Mouse (Mus musculus) forebrain, postnatal 0 days (tissue): Measurements from ENCODE around the gene Nudt13. TPM values are rescaled to one million over a fixed set of nuclear protein-coding genes. Genes with fewer than 3 reads are reported as not detected.

Experiments used
- ATAC-seq: fragments of 200-750 bp; cut with Nextera tagmentation; 2 replicates; pipeline ENCODE4 v1.8.0; 2017; ENCODE audit warnings: mild to moderate bottlenecking, moderate library complexity
- DNase-seq: peaks from one replicate; pipeline ENCODE4 v3.0.0-alpha.2; 2015
- H3K27ac ChIP-seq: fragments of 300-500 bp; sonication (generic); 2 replicates; pipeline ENCODE4 v1.5.1; 2014; ENCODE audit warnings: low read depth, mild to moderate bottlenecking, antibody characterized with exemption, low read length, moderate library complexity, mixed read lengths
- H3K27me3 ChIP-seq: fragments of 300-500 bp; sonication (generic); 2 replicates; pipeline ENCODE4 v1.6.1; 2014; ENCODE audit warnings: mild to moderate bottlenecking, low read length, mixed read lengths; ENCODE audit not compliant: insufficient read depth
- H3K36me3 ChIP-seq: fragments of 300-500 bp; sonication (generic); 2 replicates; pipeline ENCODE4 v1.6.1; 2014; ENCODE audit warnings: mild to moderate bottlenecking, moderate library complexity; ENCODE audit not compliant: insufficient read depth
- H3K4me1 ChIP-seq: fragments of 300-500 bp; sonication (generic); 2 replicates; pipeline ENCODE4 v1.6.1; 2014; ENCODE audit warnings: antibody characterized with exemption; ENCODE audit not compliant: insufficient read depth
- H3K4me2 ChIP-seq: fragments of 300-500 bp; sonication (generic); 2 replicates; pipeline ENCODE4 v1.6.1; 2014; ENCODE audit warnings: low read depth, mild to moderate bottlenecking, moderate library complexity
- H3K4me3 ChIP-seq: fragments of 300-500 bp; sonication (generic); 2 replicates; pipeline ENCODE4 v1.5.1; 2014; ENCODE audit warnings: low read depth, low read length, mixed read lengths
- H3K9ac ChIP-seq: fragments of 300-500 bp; sonication (generic); 2 replicates; pipeline ENCODE4 v1.6.1; 2014; ENCODE audit warnings: mild to moderate bottlenecking
- H3K9me3 ChIP-seq: fragments of 300-500 bp; sonication (generic); 2 replicates; pipeline ENCODE4 v1.6.1; 2016; ENCODE audit warnings: low read length
- CTCF ChIP-seq: sonication (generic); IDR thresholded peaks from 2 replicates; pipeline ENCODE4 v1.5.1; 2016; ENCODE audit warnings: antibody characterized with exemption, control low read depth, low read depth
- WGBS: fragments of 180-500 bp; shearing (Covaris S2); extraction: QIAGEN DNeasy Blood & Tissue Kit; methylation state at CpG from one replicate; pipeline ENCODE4 v1.1.7; 2014; 5-methylcytosine and 5-hydroxymethylcytosine counted together
- polyA plus RNA-seq: library from polyadenylated mRNA; unstranded; fragments of >200 nt; fragmentation: Nextera tagmentation; extraction: Ambion mirVana; gene quantifications from 2 replicates; pipeline ENCODE4 v1.2.1, GENCODE M21; 2015
- total RNA-seq: library from RNA; depleted of rRNA; stranded (reverse); fragments of >200 nt; gene quantifications from 2 replicates; pipeline ENCODE4 v1.2.3, GENCODE M21; 2014

Nudt13 gene
- total and polyA plus RNA-seq, 2 experiments from 2014 or later = 13.5 to 23.5 TPM

DNA sequence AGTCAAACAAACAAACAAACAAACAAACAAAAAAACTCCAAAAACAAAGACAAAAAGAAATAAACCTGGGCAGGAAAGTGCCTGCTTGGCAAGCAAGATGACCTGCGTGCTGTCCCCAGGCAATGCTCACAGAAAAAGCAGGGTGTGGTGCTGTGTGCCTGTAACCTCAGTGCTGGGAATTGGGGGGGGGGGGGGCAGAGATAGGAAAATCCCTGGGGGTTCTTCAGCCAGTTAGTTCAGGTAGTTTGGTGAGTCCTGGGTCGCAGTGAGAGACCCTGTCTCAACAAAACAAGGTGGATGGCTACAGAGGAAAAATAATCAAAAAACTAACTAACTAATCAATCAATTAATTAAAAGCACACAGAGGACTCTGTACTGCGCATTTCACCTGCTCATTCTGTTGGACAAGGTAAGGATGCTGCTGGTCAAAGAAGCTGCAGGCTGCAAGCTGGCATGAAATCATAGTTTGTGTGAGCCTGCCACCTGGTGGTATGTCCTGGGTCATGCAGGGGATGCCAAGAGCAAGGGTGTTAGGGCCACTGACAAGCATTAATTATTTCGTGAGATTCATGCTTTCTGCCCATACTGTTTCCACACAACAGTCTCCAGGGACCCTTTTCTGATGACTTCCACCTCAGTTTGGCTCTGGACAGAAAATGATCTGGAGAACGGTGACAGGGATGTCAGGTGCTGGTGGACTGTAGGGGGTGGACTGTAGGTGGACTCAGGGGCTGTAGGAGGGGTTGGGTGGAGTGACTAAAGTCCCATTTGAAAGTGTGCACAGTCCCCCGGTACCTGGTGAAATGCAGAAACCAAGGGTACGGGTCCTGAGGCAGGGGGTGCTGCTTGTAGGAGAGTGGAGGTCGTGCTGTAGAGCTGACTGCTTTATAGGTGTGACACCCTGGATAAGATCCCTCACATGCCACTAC lies 36.0 kb upstream of the Nudt13 start:
- no peak overlapping the region for H3K4me3 ChIP-seq
- H3K27me3 ChIP-seq = no peaks in the 10 kb centered on the region
- no peaks in the 10 kb centered on the region for H3K36me3 ChIP-seq
- H3K9me3 ChIP-seq = no peaks in the 10 kb centered on the region
- peak; percentile 97 for TF ChIP-seq CTCF
- no peaks in the 10 kb centered on the region for H3K4me1 ChIP-seq
- H3K27ac ChIP-seq = no peak overlapping the region
- H3K9ac ChIP-seq = no peak overlapping the region
- no peak overlapping the region for H3K4me2 ChIP-seq
- ATAC-seq (peak; percentile 82), DNase-seq (peak; percentile 84)
- WGBS = 55% methylated on average over 8 of the region's 8 CpGs

DNA sequence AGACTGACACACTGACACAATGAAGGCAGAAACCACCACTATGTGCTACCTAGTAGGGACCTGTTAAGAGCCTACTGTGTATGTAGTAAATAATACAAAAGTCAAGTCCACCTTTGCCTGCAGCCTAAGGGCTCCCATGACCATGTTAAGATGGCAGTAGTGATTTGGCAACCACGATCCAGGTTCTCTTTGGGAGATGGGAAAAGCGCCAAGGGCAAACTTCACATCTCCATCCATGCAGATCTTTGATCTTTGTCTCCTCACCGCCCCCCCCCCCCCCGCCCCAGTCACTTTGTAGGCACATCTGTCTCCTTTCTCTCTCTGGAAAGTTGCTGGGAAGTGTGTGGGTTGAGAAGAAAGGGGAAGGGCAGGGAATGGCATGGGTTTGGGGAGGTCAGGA lies 32.2 kb upstream of the Nudt13 start:
- Histone ChIP-seq H3K9me3 (no peaks in the 10 kb centered on the region), H3K9ac (no peak overlapping the region), H3K27ac (no peak overlapping the region), H3K4me1 (no peaks in the 10 kb centered on the region), H3K27me3 (no peaks in the 10 kb centered on the region), H3K4me2 (no peak overlapping the region), H3K4me3 (no peak overlapping the region), H3K36me3 (no peaks in the 10 kb centered on the region)
- no peak for DNase-seq
- no peak for TF ChIP-seq CTCF
- no peak for ATAC-seq
- WGBS = 83% methylated on average over 3 of the region's 4 CpGs

DNA sequence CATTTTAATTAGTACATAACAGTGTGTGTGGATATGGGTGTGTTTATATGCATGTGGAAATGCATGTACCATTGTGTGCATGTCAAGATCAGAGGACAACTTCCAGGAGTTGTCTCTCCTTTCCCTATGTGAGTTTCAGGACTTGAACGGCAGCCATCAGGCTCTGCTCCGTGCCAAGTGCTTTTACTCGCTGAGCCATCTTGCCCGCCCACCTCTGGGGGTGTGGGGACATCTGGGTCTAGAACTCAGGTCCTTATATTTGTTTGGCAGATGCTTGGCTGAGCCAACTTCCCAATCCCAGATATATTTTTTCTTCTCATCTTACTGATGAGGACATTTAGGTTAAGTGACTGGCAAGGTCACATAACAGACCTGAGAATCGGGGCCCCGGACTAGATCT lies 26.1 kb upstream of the Nudt13 start:
- no peak overlapping the region for H3K4me2 ChIP-seq
- no peak overlapping the region for H3K4me3 ChIP-seq
- no peak overlapping the region for H3K9ac ChIP-seq
- ATAC-seq = no peak
- DNase-seq = no peak
- no peaks in the 10 kb centered on the region for H3K9me3 ChIP-seq
- no peaks in the 10 kb centered on the region for H3K36me3 ChIP-seq
- TF ChIP-seq CTCF = no peak
- 63% methylated on average over 6 of the region's 6 CpGs for WGBS
- H3K4me1 ChIP-seq = no peaks in the 10 kb centered on the region
- H3K27ac ChIP-seq = no peak overlapping the region
- no peaks in the 10 kb centered on the region for H3K27me3 ChIP-seq

DNA sequence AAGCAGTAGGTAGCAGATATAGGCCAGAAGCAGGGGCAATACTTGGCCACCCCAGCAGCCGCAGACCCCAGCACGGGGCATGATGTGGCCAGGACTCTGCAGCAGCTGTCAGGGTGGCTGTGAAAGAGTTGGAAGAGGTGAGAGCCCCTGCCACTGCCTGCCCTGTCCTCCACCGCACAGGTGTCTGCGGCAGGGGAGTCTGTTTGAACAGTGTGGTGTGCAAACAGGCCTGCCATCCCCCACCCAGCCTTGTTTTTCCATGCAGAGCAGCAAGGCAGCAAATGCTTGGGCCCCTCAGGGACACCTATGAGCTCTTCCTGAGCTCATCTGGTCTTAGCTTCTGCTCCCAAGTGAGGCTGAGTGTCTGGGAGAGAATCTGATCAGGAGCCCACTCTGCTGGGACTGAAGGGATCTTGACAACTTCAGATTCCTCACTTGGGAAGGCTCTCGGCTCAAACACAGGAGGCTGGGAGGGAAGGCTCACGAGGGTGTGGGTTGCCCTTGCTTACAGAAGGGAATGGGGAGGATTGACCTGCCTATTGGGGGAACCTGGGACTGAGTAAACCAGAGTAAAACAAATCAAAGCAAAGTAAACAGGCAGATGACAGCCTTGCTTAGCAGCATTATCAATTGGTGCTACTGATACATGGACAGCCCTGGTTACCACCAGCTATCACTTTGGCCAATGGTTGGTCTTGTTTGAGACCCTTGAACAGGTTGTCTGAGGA lies 25.3 kb upstream of the Nudt13 start, which contains the start of gene Kcnk16:
Kcnk16 (minus strand) TSS at position 118 of the 728 bp plus-strand sequence.
- 82% methylated on average over 6 of the region's 6 CpGs for WGBS
- DNase-seq = no peak
- no peak within 1 kb of the TSS for H3K27ac ChIP-seq

DNA sequence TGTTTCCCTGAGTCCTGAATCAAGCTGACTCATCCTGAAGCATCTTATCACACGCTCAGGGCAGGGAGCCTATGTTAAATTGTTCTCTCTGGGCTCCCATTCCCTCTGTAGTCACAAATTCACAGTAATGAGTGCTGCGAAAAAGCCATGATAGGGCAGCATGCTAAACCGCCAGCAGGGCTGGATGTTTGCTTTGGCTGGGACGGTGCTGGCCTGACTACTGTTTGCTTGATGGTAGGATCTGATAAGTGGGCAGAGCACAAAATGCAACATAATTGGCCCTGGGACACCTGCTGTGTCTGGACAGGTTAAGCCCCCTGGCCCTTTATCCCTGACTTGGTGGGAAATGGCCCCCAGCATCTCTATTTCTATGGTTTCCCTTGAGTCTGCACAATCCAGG lies 3.1 kb upstream of the Nudt13 start:
- H3K4me1 ChIP-seq = peaks cover 5% of the 10 kb centered on the region; the same call in 1 of the 2 replicates
- H3K4me2 ChIP-seq = no peak overlapping the region
- WGBS = 46% methylated on average over 4 of the region's 4 CpGs
- no peaks in the 10 kb centered on the region for H3K9me3 ChIP-seq
- TF ChIP-seq CTCF = no peak
- no peak overlapping the region for H3K9ac ChIP-seq
- ATAC-seq = no peak
- H3K4me3 ChIP-seq = no peak overlapping the region
- H3K27me3 ChIP-seq = no peaks in the 10 kb centered on the region
- no peak overlapping the region for H3K27ac ChIP-seq
- no peak for DNase-seq
- H3K36me3 ChIP-seq = no peaks in the 10 kb centered on the region

More for the DNA sequence above, 25.3 kb upstream of the Nudt13 start, which contains the start of gene Kcnk16:
- ATAC-seq = no peak
- Histone ChIP-seq H3K4me2 (no peak within 1 kb of the TSS), H3K27me3 (no peaks in the 10 kb centered on the region), H3K4me1 (no peaks in the 10 kb centered on the region), H3K9me3 (no peaks in the 10 kb centered on the region), H3K9ac (no peak within 1 kb of the TSS), H3K36me3 (no peaks in the 10 kb centered on the region), H3K4me3 (no peak within 1 kb of the TSS)
- no peak for TF ChIP-seq CTCF

DNA sequence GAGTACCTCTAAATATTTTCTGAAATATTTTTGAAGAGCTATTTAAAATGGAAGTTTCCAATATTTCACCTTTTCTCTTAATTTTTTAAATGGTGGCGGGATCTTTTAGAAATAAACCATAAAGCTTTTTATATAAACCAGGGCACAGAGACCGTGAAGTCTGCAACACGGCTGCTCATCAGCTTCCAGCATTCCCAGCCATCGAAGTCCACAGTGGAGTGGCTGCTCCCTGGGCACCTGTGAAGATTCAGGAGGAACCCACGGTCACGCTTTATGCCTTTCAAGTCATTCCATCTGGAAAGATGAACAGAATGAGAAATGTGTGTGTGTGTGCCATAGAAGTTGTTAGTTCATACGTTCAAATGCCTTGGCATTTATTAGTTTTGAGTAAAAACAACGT lies 450 bp downstream of the Nudt13 start:
- H3K9me3 ChIP-seq = no peaks in the 10 kb centered on the region
- peak overlapping the region; percentile 45 for H3K9ac ChIP-seq
- H3K36me3 ChIP-seq = no peaks in the 10 kb centered on the region
- TF ChIP-seq CTCF = no peak
- no peaks in the 10 kb centered on the region for H3K27me3 ChIP-seq
- WGBS = 45% methylated on average over 8 of the region's 8 CpGs
- no peak overlapping the region for H3K27ac ChIP-seq
- no peak for ATAC-seq
- peaks cover 5% of the 10 kb centered on the region; the same call in 1 of the 2 replicates for H3K4me1 ChIP-seq
- peak overlapping the region; percentile 62 for H3K4me3 ChIP-seq
- peak; percentile 7 for DNase-seq
- H3K4me2 ChIP-seq = peak overlapping the region; percentile 54

DNA sequence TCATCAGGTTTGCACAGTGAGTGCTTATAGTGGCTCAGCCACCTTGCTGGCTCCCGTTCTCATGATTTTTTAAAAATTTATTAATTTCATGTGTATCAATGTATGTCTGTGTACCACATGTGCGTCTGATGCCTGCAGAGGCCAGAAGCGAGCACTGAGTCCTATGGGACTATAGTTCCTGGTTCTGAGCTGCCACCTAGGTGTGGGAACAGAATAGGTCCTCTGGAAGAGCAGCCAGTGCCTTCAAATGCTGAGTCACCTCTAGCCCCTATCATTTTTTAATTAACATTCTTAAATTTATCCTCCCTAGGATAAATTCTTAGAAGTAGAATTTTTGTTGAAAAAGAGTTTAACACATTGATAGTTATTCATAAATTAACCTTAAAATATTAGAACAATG lies 3.1 kb downstream of the Nudt13 start:
- DNase-seq = no peak
- Histone ChIP-seq H3K36me3 (no peaks in the 10 kb centered on the region), H3K4me1 (peaks cover 5% of the 10 kb centered on the region; the same call in 1 of the 2 replicates), H3K27me3 (no peaks in the 10 kb centered on the region), H3K4me3 (no peak overlapping the region), H3K9ac (no peak overlapping the region), H3K9me3 (no peaks in the 10 kb centered on the region), H3K27ac (no peak overlapping the region), H3K4me2 (no peak overlapping the region)
- TF ChIP-seq CTCF = no peak
- no peak for ATAC-seq
- WGBS = 84% methylated on average over 3 of the region's 3 CpGs
